Comparison of ENCODE assay signal across 1 mouse cellular context in the genomic region with DNA sequence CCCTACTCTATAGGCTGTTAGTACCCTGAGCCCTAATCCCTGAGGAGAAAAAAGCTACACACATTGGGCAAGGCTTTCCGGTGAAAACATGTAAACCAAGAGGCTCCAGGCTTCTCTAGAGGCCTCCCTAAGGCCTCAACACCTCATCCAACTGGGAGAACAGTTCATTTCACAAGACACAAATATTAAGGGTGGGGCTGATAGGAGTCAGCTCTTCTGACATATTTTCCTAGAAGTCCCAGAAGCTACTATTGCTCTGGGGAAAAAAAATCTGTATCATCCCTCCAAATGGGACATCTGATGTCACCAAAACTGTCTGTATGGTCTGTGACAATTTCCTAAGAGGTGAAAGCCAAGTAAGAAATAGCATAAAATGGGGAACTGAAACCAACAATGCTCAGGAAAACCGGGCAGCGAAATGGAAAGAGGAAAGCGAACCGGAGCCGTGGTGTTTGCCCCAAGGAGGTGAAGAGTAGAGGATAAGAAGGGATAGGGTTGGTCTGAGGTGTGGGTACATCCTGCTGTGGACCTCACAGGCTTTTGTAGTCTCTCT.
TF ChIP-seq lines count a peak whose summit lies in the region.

No protein-coding gene starts in this region.

TF ChIP-seq in CH12.LX, 34 proteins besides CTCF, POLR2A, EP300 and RAD21:
- TF ChIP-seq IRF4 (IDR thresholded peaks at IDR 0.05; ENCODE audit: low read depth, low read length) (peak; percentile 50; the same call in 1 of the 2 replicates), JUN (IDR thresholded peaks at IDR 0.05; ENCODE audit: insufficient read depth, low read depth, low read length) (no peak), MEF2A (IDR thresholded peaks at IDR 0.05; ENCODE audit: borderline replicate concordance, low read depth, low read length) (peak; percentile 65; the same call in 1 of the 2 replicates)
TF ChIP-seq in CH12.LX: peak in this region for 2.
